Mouse (Mus musculus): ENCODE results near the gene Ralgps1.
A peak's percentile ranks its signal among the peaks of the same experiment; 100 is the strongest.

The Ralgps1 gene

GRCm38 (mm10) chr2:33320568-33320967 lies 50.7 kb downstream of the Ralgps1 start:
- no peak for DNase-seq

GRCm38 (mm10) chr2:33319934-33320333 lies 51.4 kb downstream of the Ralgps1 start:
- no peak for DNase-seq

GRCm38 (mm10) chr2:33319455-33319854 lies 51.8 kb downstream of the Ralgps1 start:
- DNase-seq, result no peak

- no peak for DNase-seq
These were observed 52.8 kb downstream of the Ralgps1 start for GRCm38 (mm10) chr2:33318491-33318964.

GRCm38 (mm10) chr2:33316516-33316915 lies 54.8 kb downstream of the Ralgps1 start:
- DNase-seq, result peak; percentile 94

- DNase-seq, result no peak
These were observed 55.3 kb downstream of the Ralgps1 start for GRCm38 (mm10) chr2:33316063-33316405.

- peak; percentile 36 for DNase-seq
These were observed 55.8 kb downstream of the Ralgps1 start for GRCm38 (mm10) chr2:33315233-33316062.

GRCm38 (mm10) chr2:33309426-33309825 lies 61.9 kb downstream of the Ralgps1 start:
- DNase-seq, result no peak

- no peak for DNase-seq
These were observed 64.7 kb downstream of the Ralgps1 start for GRCm38 (mm10) chr2:33306565-33306964.

- DNase-seq, result no peak
These were observed 67.8 kb downstream of the Ralgps1 start for GRCm38 (mm10) chr2:33303416-33303947.

GRCm38 (mm10) chr2:33302828-33303227 lies 68.5 kb downstream of the Ralgps1 start:
- peak; percentile 59 for DNase-seq

- DNase-seq, result peak; percentile 49
These were observed 68.9 kb downstream of the Ralgps1 start for GRCm38 (mm10) chr2:33302405-33302804.

- DNase-seq, result no peak
These were observed 70.8 kb downstream of the Ralgps1 start for GRCm38 (mm10) chr2:33300371-33301046.

- DNase-seq, result no peak
These were observed 72.4 kb downstream of the Ralgps1 start for GRCm38 (mm10) chr2:33298928-33299327.

GRCm38 (mm10) chr2:33295115-33295514 lies 76.2 kb downstream of the Ralgps1 start:
- DNase-seq, result no peak

- no peak for DNase-seq
These were observed 79.2 kb downstream of the Ralgps1 start for GRCm38 (mm10) chr2:33292057-33292456.

- DNase-seq, result no peak
These were observed 80.8 kb downstream of the Ralgps1 start for GRCm38 (mm10) chr2:33290491-33290890.

GRCm38 (mm10) chr2:33288837-33289236 lies 82.4 kb downstream of the Ralgps1 start:
- no peak for DNase-seq

GRCm38 (mm10) chr2:33283674-33284073 lies 87.6 kb downstream of the Ralgps1 start:
- DNase-seq, result no peak

- no peak for DNase-seq
These were observed 88.4 kb downstream of the Ralgps1 start for GRCm38 (mm10) chr2:33282877-33283276.

- no peak for DNase-seq
These were observed 89.5 kb downstream of the Ralgps1 start for GRCm38 (mm10) chr2:33281807-33282206.

GRCm38 (mm10) chr2:33280525-33280924 lies 90.8 kb downstream of the Ralgps1 start:
- no peak for DNase-seq

GRCm38 (mm10) chr2:33279758-33280157 lies 91.5 kb downstream of the Ralgps1 start:
- no peak for DNase-seq

Data from retina, postnatal 1 day (tissue).